Mouse (Mus musculus) MEL (cell line): Measurements from ENCODE around the gene Ccdc144b. TPM values are rescaled to one million over a fixed set of nuclear protein-coding genes. Genes with fewer than 3 reads are reported as not detected.

Experiments used
- DNase-seq: peaks from one replicate; pipeline ENCODE4 v3.0.0; 2011; ENCODE audit warnings: low read depth, low spot score
- H3K27ac ChIP-seq: 2 replicates; pipeline ENCODE4 v1.5.1; 2012; ENCODE audit warnings: low read depth, mild to moderate bottlenecking, control low read depth, low read length, moderate library complexity; ENCODE audit not compliant: control insufficient read depth
- H3K27me3 ChIP-seq, 2 experiments: fragments of 150-350 bp in 1 of 2; sonication (generic) in 1 of 2; 2 replicates each; pipeline ENCODE4 v1.6.1; 2012; ENCODE audit warnings: low read length in 2 of 2, mild to moderate bottlenecking in 2 of 2, improper control_type of control experiment in 1 of 2, moderate library complexity in 1 of 2; ENCODE audit not compliant: insufficient read depth in 2 of 2, control insufficient read depth in 1 of 2
- H3K36me3 ChIP-seq, 2 experiments: 2 replicates each; pipeline ENCODE4 v1.6.1; 2012 to 2014; ENCODE audit warnings: low read length in 2 of 2, improper control_type of control experiment in 1 of 2, inconsistent platforms in 1 of 2, mild to moderate bottlenecking in 1 of 2; ENCODE audit not compliant: insufficient read depth in 2 of 2, control insufficient read depth in 1 of 2
- H3K4me1 ChIP-seq, 2 experiments: fragments of 150-350 bp in 1 of 2; sonication (generic) in 1 of 2; 2 replicates each; pipeline ENCODE4 v1.6.1; 2012; ENCODE audit warnings: low read length in 2 of 2, improper control_type of control experiment in 1 of 2, mild to moderate bottlenecking in 1 of 2; ENCODE audit not compliant: insufficient read depth in 2 of 2, control insufficient read depth in 1 of 2
- H3K4me3 ChIP-seq, 2 experiments: fragments of 150-350 bp in 1 of 2; sonication (generic) in 1 of 2; 2 replicates each; pipeline ENCODE4 v1.5.1; 2012; ENCODE audit warnings: low read depth in 2 of 2, low read length in 2 of 2, mild to moderate bottlenecking in 2 of 2, moderate library complexity in 2 of 2, control low read depth in 1 of 2, improper control_type of control experiment in 1 of 2; ENCODE audit not compliant: control insufficient read depth in 1 of 2, insufficient read depth in 1 of 2
- H3K79me2 ChIP-seq: 2 replicates; pipeline ENCODE4 v1.6.1; 2012; ENCODE audit warnings: mild to moderate bottlenecking, low read length, moderate library complexity; ENCODE audit not compliant: control insufficient read depth, poor library complexity, insufficient read depth
- H3K9ac ChIP-seq: 2 replicates; pipeline ENCODE4 v1.6.1; 2012; ENCODE audit warnings: low read depth, mild to moderate bottlenecking, control low read depth, low read length, moderate library complexity; ENCODE audit not compliant: control insufficient read depth, poor library complexity, severe bottlenecking
- H3K9me3 ChIP-seq: fragments of 150-350 bp; sonication (generic); replicated peaks from 2 replicates; pipeline ENCODE4 v1.6.1; 2012; ENCODE audit warnings: mild to moderate bottlenecking, low read length, improper control_type of control experiment, moderate library complexity; ENCODE audit not compliant: insufficient read depth
- CTCF ChIP-seq, 3 experiments: IDR thresholded peaks in 2 of 3; conservative IDR thresholded peaks in 1 of 3; 2 replicates each; pipeline ENCODE4 v1.5.1; 2011 to 2012; ENCODE audit warnings: low read length in 3 of 3, low read depth in 2 of 3, mild to moderate bottlenecking in 2 of 3, improper control_type of control experiment in 1 of 3, inconsistent platforms in 1 of 3, mixed read lengths in 1 of 3, moderate library complexity in 1 of 3; ENCODE audit not compliant: control insufficient read depth in 1 of 3, insufficient read depth in 1 of 3, poor library complexity in 1 of 3, severe bottlenecking in 1 of 3
- EP300 ChIP-seq, 2 experiments: IDR thresholded peaks; 2 replicates each; pipeline ENCODE4 v1.6.1; 2011; ENCODE audit warnings: improper control_type of control experiment in 2 of 2, low read length in 2 of 2, low read depth in 1 of 2, mild to moderate bottlenecking in 1 of 2
- KAT2A ChIP-seq: conservative IDR thresholded peaks from 2 replicates; pipeline ENCODE4 v1.6.1; 2012; ENCODE audit warnings: low read depth, low read length, improper control_type of control experiment, inconsistent platforms
- MAZ ChIP-seq: IDR thresholded peaks from 2 replicates; pipeline ENCODE4 v1.6.1; 2012; ENCODE audit warnings: low read depth, mild to moderate bottlenecking, inconsistent platforms, low read length, improper control_type of control experiment
- MYC ChIP-seq: IDR thresholded peaks from 2 replicates; pipeline ENCODE4 v1.6.1; 2011; ENCODE audit warnings: low read depth, mild to moderate bottlenecking, low read length, improper control_type of control experiment, moderate library complexity
- RAD21 ChIP-seq: IDR thresholded peaks from 2 replicates; pipeline ENCODE4 v1.6.1; 2011; ENCODE audit warnings: mild to moderate bottlenecking, low read depth, low read length, improper control_type of control experiment
- SMC3 ChIP-seq: IDR thresholded peaks from 2 replicates; pipeline ENCODE4 v1.6.1; 2011; ENCODE audit warnings: low read depth, low read length, improper control_type of control experiment
- ZC3H11A ChIP-seq: IDR thresholded peaks from 2 replicates; pipeline ENCODE4 v1.6.1; 2012; ENCODE audit warnings: low read depth, mild to moderate bottlenecking, inconsistent platforms, low read length, improper control_type of control experiment
- ZNF384 ChIP-seq: IDR thresholded peaks from 2 replicates; pipeline ENCODE4 v1.6.1; 2012; ENCODE audit warnings: low read depth, mild to moderate bottlenecking, inconsistent platforms, low read length, improper control_type of control experiment
- polyA plus RNA-seq, 2 experiments: library from polyadenylated mRNA; stranded (reverse) in 1 of 2; unstranded in 1 of 2; fragments of >175 nt in 1 of 2; fragments of >200 nt in 1 of 2; gene quantifications; 2 replicates each; pipeline versions ENCODE4 v1.2.1 to v1.2.4; 2012; ENCODE audit warnings: low replicate concordance in 2 of 2, low read depth in 1 of 2; ENCODE audit not compliant: insufficient read length in 2 of 2, insufficient read depth in 1 of 2, missing spikeins in 1 of 2
- total RNA-seq: library from RNA; depleted of rRNA; stranded (reverse); fragments of 300-350 nt; gene quantifications from 2 replicates; pipeline ENCODE4 v1.2.3, GENCODE M21; 2012; rRNA removed

Ccdc144b gene
- total and polyA plus RNA-seq, 3 experiments: not detected

- peaks cover 17 to 20% of the 10 kb centered on the region in 2 experiments for H3K4me1 ChIP-seq
- H3K27ac ChIP-seq: no peak overlapping the region
- H3K9ac ChIP-seq: no peak overlapping the region
- H3K9me3 ChIP-seq: no peaks in the 10 kb centered on the region
- peak; percentile 23 for DNase-seq
- peaks cover 0 to 26% of the 10 kb centered on the region in 2 experiments; a peak in 2 of 4 replicates for H3K36me3 ChIP-seq
- TF ChIP-seq MYC (no peak), ZNF384 (no peak), RAD21 (peak; percentile 33), CTCF (IDR thresholded peaks at IDR 0.05 in 2 of 3, conservative IDR thresholded peaks at IDR 0.05 in 1 of 3; ENCODE audit: control insufficient read depth in 1 of 3, insufficient read depth in 1 of 3, low read depth in 2 of 3, low read length in 3 of 3, poor library complexity in 1 of 3, severe bottlenecking in 1 of 3) (peak in 2 of 3 experiments; percentile 34 to 36; a peak in 3 of 6 replicates), KAT2A (no peak), MAZ (no peak), EP300 (IDR thresholded peaks at IDR 0.05; ENCODE audit: low read depth in 1 of 2, low read length in 2 of 2) (no peak), ZC3H11A (0 out of 2 replicates have a peak, but pooled peaks have one; percentile 10), SMC3 (peak; percentile 29)
- TF ChIP-seq, all 39 proteins: peak for 4
- Histone ChIP-seq H3K4me3 (no peak overlapping the region), H3K79me2 (no peaks in the 10 kb centered on the region), H3K27me3 (no peaks in the 10 kb centered on the region)
These were observed 90.4 kb downstream of the Ccdc144b start for GRCm38 (mm10) chr3:35962967-35963366.

Other genes starting within 250 kb of the Ccdc144b start
- 35.1 and 37.7 TPM in 2 replicates for gene Dcun1d1, start 116.1 kb downstream of the Ccdc144b start, total RNA-seq
- 10 to 100 TPM; 20.8 to 32.7 TPM for gene Dcun1d1, start 116.1 kb downstream of the Ccdc144b start, polyA plus RNA-seq
- 4.0 and 4.9 TPM in 2 replicates for gene Mccc1, start 52.9 kb downstream of the Ccdc144b start, total RNA-seq
- gene Mccc1, start 52.9 kb downstream of the Ccdc144b start, polyA plus RNA-seq: 10 to 100 TPM in 1 of 2 experiments, not detected in 1; 14.7 TPM
- gene Acad9, start 12.4 kb upstream of the Ccdc144b start, total RNA-seq: 33.2 and 37.2 TPM in 2 replicates
- gene Acad9, start 12.4 kb upstream of the Ccdc144b start, polyA plus RNA-seq: 100 to 1,000 TPM in 1 of 2 experiments, 10 to 100 TPM in 1; 57.0 to 197 TPM
- 3.3 and 3.7 TPM in 2 replicates for gene D3Ertd254e, start 97.5 kb upstream of the Ccdc144b start, total RNA-seq
- 10 to 100 TPM in 1 of 2 experiments, 1 to 10 TPM in 1; 5.4 to 29.6 TPM for gene D3Ertd254e, start 97.5 kb upstream of the Ccdc144b start, polyA plus RNA-seq
- not detected in 2 replicates for gene Qrfpr, start 168.8 kb upstream of the Ccdc144b start, total RNA-seq
- not detected for gene Qrfpr, start 168.8 kb upstream of the Ccdc144b start, polyA plus RNA-seq